Mouse (Mus musculus): ENCODE results near the gene Bnip1. TPM values are rescaled to one million over a fixed set of nuclear protein-coding genes. Genes with fewer than 3 reads are reported as not detected.

Gene Bnip1
- 56.2 and 61.8 TPM in 2 replicates for polyA plus RNA-seq (2015; fragmentation: Nextera tagmentation; extraction: Ambion mirVana)

GRCm38 (mm10) chr17:26780750-26781571 lies at the start of gene Bnip1:
Bnip1 (plus strand) TSS chr17:26781066.
- Histone ChIP-seq H3K9ac (peak within 1 kb of the TSS; percentile 82), H3K4me2 (replicated peaks) (peak within 1 kb of the TSS; percentile 83), H3K4me3 (peak within 1 kb of the TSS; percentile 73), H3K36me3 (peaks cover 27% of the 10 kb centered on the region), H3K4me1 (peaks cover 14% of the 10 kb centered on the region), H3K27me3 (no peaks in the 10 kb centered on the region), H3K27ac (peak within 1 kb of the TSS; percentile 94), H3K9me3 (no peaks in the 10 kb centered on the region)
- peak; percentile 90 for ATAC-seq (ENCODE audit: low FRiP score, low read depth)
- under 1% methylated on average over 42 of the region's 42 CpGs for WGBS

GRCm38 (mm10) chr17:26742581-26742980 lies 38.3 kb upstream of the Bnip1 start:
- Histone ChIP-seq H3K4me3 (no peak overlapping the region), H3K9me3 (no peaks in the 10 kb centered on the region), H3K27ac (no peak overlapping the region), H3K27me3 (no peaks in the 10 kb centered on the region), H3K4me1 (no peaks in the 10 kb centered on the region), H3K4me2 (replicated peaks) (no peak overlapping the region), H3K36me3 (no peaks in the 10 kb centered on the region), H3K9ac (no peak overlapping the region)
- WGBS = 51% methylated on average over 4 of the region's 4 CpGs
- no peak for ATAC-seq (ENCODE audit: low FRiP score, low read depth)

GRCm38 (mm10) chr17:26743294-26743693 lies 37.6 kb upstream of the Bnip1 start:
- H3K36me3 ChIP-seq = no peaks in the 10 kb centered on the region
- no peaks in the 10 kb centered on the region for H3K9me3 ChIP-seq
- H3K4me1 ChIP-seq = no peaks in the 10 kb centered on the region
- H3K27ac ChIP-seq = no peak overlapping the region
- no peak overlapping the region for H3K4me2 ChIP-seq (replicated peaks)
- H3K27me3 ChIP-seq = no peaks in the 10 kb centered on the region
- H3K4me3 ChIP-seq = no peak overlapping the region
- WGBS = 71% methylated on average over 1 of the region's 1 CpGs
- H3K9ac ChIP-seq = no peak overlapping the region
- no peak for ATAC-seq (ENCODE audit: low FRiP score, low read depth)

- WGBS = 91% methylated on average over 3 of the region's 3 CpGs
- no peak overlapping the region for H3K9ac ChIP-seq
- H3K36me3 ChIP-seq = no peaks in the 10 kb centered on the region
- H3K4me1 ChIP-seq = no peaks in the 10 kb centered on the region
- ATAC-seq (ENCODE audit: low FRiP score, low read depth) = no peak
- no peak overlapping the region for H3K4me3 ChIP-seq
- H3K4me2 ChIP-seq (replicated peaks) = no peak overlapping the region
- no peak overlapping the region for H3K27ac ChIP-seq
- H3K9me3 ChIP-seq = no peaks in the 10 kb centered on the region
- H3K27me3 ChIP-seq = no peaks in the 10 kb centered on the region
Observed at GRCm38 (mm10) chr17:26749975-26750374, 30.9 kb upstream of the Bnip1 start.

GRCm38 (mm10) chr17:26752297-26752696 lies 28.6 kb upstream of the Bnip1 start:
- ATAC-seq (ENCODE audit: low FRiP score, low read depth) = no peak
- no peak overlapping the region for H3K4me3 ChIP-seq
- no peak overlapping the region for H3K27ac ChIP-seq
- no peak overlapping the region for H3K9ac ChIP-seq
- H3K4me1 ChIP-seq = no peaks in the 10 kb centered on the region
- no peaks in the 10 kb centered on the region for H3K27me3 ChIP-seq
- WGBS = 77% methylated on average over 1 of the region's 1 CpGs
- no peaks in the 10 kb centered on the region for H3K9me3 ChIP-seq
- H3K4me2 ChIP-seq (replicated peaks) = no peak overlapping the region
- H3K36me3 ChIP-seq = no peaks in the 10 kb centered on the region

- 71% methylated on average over 2 of the region's 2 CpGs for WGBS
- no peaks in the 10 kb centered on the region for H3K4me1 ChIP-seq
Observed at GRCm38 (mm10) chr17:26753476-26753875, 27.4 kb upstream of the Bnip1 start.

GRCm38 (mm10) chr17:26767100-26767753 lies 13.6 kb upstream of the Bnip1 start:
- 83% methylated on average over 5 of the region's 5 CpGs for WGBS

More at GRCm38 (mm10) chr17:26753476-26753875, 27.4 kb upstream of the Bnip1 start:
- Histone ChIP-seq H3K9ac (no peak overlapping the region), H3K9me3 (no peaks in the 10 kb centered on the region), H3K4me2 (replicated peaks) (no peak overlapping the region), H3K27me3 (no peaks in the 10 kb centered on the region), H3K27ac (no peak overlapping the region), H3K4me3 (no peak overlapping the region), H3K36me3 (peaks cover 4% of the 10 kb centered on the region; the same call in 1 of the 2 replicates)
- ATAC-seq (ENCODE audit: low FRiP score, low read depth) = no peak

GRCm38 (mm10) chr17:26767754-26768124 lies 13.1 kb upstream of the Bnip1 start:
- ATAC-seq (ENCODE audit: low FRiP score, low read depth) = no peak
- no peak overlapping the region for H3K4me2 ChIP-seq (replicated peaks)
- no peaks in the 10 kb centered on the region for H3K4me1 ChIP-seq
- peaks cover 16% of the 10 kb centered on the region for H3K36me3 ChIP-seq
- no peak overlapping the region for H3K4me3 ChIP-seq
- 69% methylated on average over 2 of the region's 2 CpGs for WGBS
- no peak overlapping the region for H3K9ac ChIP-seq
- H3K27ac ChIP-seq = no peak overlapping the region
- H3K9me3 ChIP-seq = no peaks in the 10 kb centered on the region
- H3K27me3 ChIP-seq = no peaks in the 10 kb centered on the region

More at GRCm38 (mm10) chr17:26767100-26767753, 13.6 kb upstream of the Bnip1 start:
- no peak for ATAC-seq (ENCODE audit: low FRiP score, low read depth)
- no peak overlapping the region for H3K4me3 ChIP-seq
- H3K27me3 ChIP-seq = no peaks in the 10 kb centered on the region
- H3K4me2 ChIP-seq (replicated peaks) = no peak overlapping the region
- no peaks in the 10 kb centered on the region for H3K4me1 ChIP-seq
- H3K9ac ChIP-seq = no peak overlapping the region
- no peak overlapping the region for H3K27ac ChIP-seq
- no peaks in the 10 kb centered on the region for H3K9me3 ChIP-seq
- H3K36me3 ChIP-seq = peaks cover 20% of the 10 kb centered on the region

GRCm38 (mm10) chr17:26776211-26776610 lies 4.7 kb upstream of the Bnip1 start:
- ATAC-seq (ENCODE audit: low FRiP score, low read depth) = no peak
- WGBS = 83% methylated on average over 10 of the region's 10 CpGs
- H3K36me3 ChIP-seq = 0 out of 2 replicates have a peak, but pooled peaks cover 3% of the 10 kb centered on the region

GRCm38 (mm10) chr17:26778001-26778400 lies 2.9 kb upstream of the Bnip1 start:
- no peak overlapping the region for H3K27ac ChIP-seq

More at GRCm38 (mm10) chr17:26776211-26776610, 4.7 kb upstream of the Bnip1 start:
- Histone ChIP-seq H3K4me1 (0 out of 2 replicates have a peak, but pooled peaks cover 4% of the 10 kb centered on the region), H3K9ac (no peak overlapping the region), H3K9me3 (no peaks in the 10 kb centered on the region), H3K27ac (no peak overlapping the region), H3K4me2 (replicated peaks) (no peak overlapping the region), H3K4me3 (no peak overlapping the region), H3K27me3 (no peaks in the 10 kb centered on the region)

GRCm38 (mm10) chr17:26778430-26779100 lies 2.3 kb upstream of the Bnip1 start:
- ATAC-seq (ENCODE audit: low FRiP score, low read depth) = no peak
- 88% methylated on average over 3 of the region's 3 CpGs for WGBS

More at GRCm38 (mm10) chr17:26778001-26778400, 2.9 kb upstream of the Bnip1 start:
- Histone ChIP-seq H3K4me3 (no peak overlapping the region), H3K9me3 (no peaks in the 10 kb centered on the region), H3K27me3 (no peaks in the 10 kb centered on the region), H3K9ac (no peak overlapping the region), H3K4me1 (peaks cover 14% of the 10 kb centered on the region), H3K4me2 (replicated peaks) (no peak overlapping the region), H3K36me3 (no peaks in the 10 kb centered on the region)
- no peak for ATAC-seq (ENCODE audit: low FRiP score, low read depth)
- 91% methylated on average over 4 of the region's 4 CpGs for WGBS

GRCm38 (mm10) chr17:26779471-26779870 lies 1.4 kb upstream of the Bnip1 start:
- no peak overlapping the region for H3K9ac ChIP-seq
- WGBS = 89% methylated on average over 2 of the region's 2 CpGs
- H3K4me2 ChIP-seq (replicated peaks) = no peak overlapping the region
- H3K9me3 ChIP-seq = no peaks in the 10 kb centered on the region
- H3K4me1 ChIP-seq = peaks cover 14% of the 10 kb centered on the region
- no peak for ATAC-seq (ENCODE audit: low FRiP score, low read depth)
- H3K4me3 ChIP-seq = no peak overlapping the region
- H3K27ac ChIP-seq = no peak overlapping the region
- H3K27me3 ChIP-seq = no peaks in the 10 kb centered on the region
- peaks cover 14% of the 10 kb centered on the region for H3K36me3 ChIP-seq

More at GRCm38 (mm10) chr17:26778430-26779100, 2.3 kb upstream of the Bnip1 start:
- Histone ChIP-seq H3K9me3 (no peaks in the 10 kb centered on the region), H3K4me3 (no peak overlapping the region), H3K9ac (no peak overlapping the region), H3K4me1 (peaks cover 14% of the 10 kb centered on the region), H3K27me3 (no peaks in the 10 kb centered on the region), H3K36me3 (peaks cover 5% of the 10 kb centered on the region), H3K27ac (no peak overlapping the region), H3K4me2 (replicated peaks) (no peak overlapping the region)

All from limb, embryonic 13.5 days (tissue).